Mouse (Mus musculus): Measurements from ENCODE around the gene Cnnm4. TPM values are rescaled to one million over a fixed set of nuclear protein-coding genes. Genes with fewer than 3 reads are reported as not detected.
A peak's percentile ranks its signal among the peaks of the same experiment; 100 is the strongest.

The Cnnm4 gene
- polyA plus RNA-seq, 1 experiment from 2014 or later = 9.3 TPM

DNA sequence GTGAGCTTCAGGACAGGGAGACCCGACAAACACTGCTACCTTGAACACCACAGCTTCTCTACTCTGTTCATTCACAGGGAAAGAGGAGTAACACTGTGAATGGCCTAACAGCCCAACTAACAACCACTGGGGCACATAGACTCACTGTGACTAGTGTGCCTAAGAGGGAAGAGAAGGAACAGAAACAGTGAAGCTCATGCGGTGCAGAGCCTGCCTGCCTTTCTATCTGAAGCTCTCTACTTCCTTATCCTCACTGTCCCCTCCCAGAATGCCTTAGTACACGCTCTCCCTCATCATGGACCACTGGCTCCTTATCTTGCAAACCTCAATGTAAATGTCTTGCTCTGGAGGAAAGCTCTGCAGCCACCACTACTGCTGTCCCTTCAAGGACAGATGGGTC is 34.2 kb upstream of the Cnnm4 start:
- Histone ChIP-seq H3K9me3 (ENCODE audit: low read length) (no peaks in the 10 kb centered on the region), H3K36me3 (ENCODE audit: insufficient read depth, low read length) (peaks cover 30% of the 10 kb centered on the region), H3K4me3 (ENCODE audit: low read depth, low read length) (no peak overlapping the region), H3K27me3 (replicated peaks; ENCODE audit: insufficient read depth, low read length) (no peaks in the 10 kb centered on the region), H3K4me2 (replicated peaks; ENCODE audit: low read depth, low read length) (no peak overlapping the region), H3K27ac (ENCODE audit: low read length) (no peak overlapping the region), H3K9ac (replicated peaks; ENCODE audit: low read depth) (no peak overlapping the region), H3K4me1 (ENCODE audit: insufficient read depth, low read depth, low read length) (no peaks in the 10 kb centered on the region)
- ATAC-seq (no peak), DNase-seq (ENCODE audit: low spot score) (no peak)
- no peak for TF ChIP-seq CTCF (IDR thresholded peaks at IDR 0.05)
- TF ChIP-seq EP300 (IDR thresholded peaks at IDR 0.05) = no peak
- WGBS = 95% methylated on average over 3 of the region's 3 CpGs

DNA sequence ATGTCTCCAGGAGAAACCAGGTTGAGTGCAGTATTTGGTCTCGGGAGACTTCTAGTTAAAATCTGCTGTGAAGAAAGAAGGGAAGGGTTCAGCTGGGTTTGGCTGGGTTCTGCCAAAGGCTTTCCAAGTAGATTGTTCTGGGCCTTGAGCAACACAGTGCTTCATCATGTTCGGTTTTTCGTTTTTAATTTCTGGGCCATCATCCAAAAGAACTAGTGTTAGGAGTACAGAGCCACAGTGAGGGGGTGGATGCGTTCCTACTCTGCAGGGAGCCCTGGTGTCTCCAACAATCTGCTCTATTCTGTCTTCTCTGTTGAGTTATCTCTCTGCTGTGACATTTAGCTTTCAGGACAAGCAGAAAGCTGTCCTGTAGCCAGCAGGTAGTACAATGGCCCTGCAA is 30.3 kb upstream of the Cnnm4 start:
- no peak overlapping the region for H3K27ac ChIP-seq (ENCODE audit: low read length)
- peaks cover 26% of the 10 kb centered on the region for H3K36me3 ChIP-seq (ENCODE audit: insufficient read depth, low read length)
- H3K27me3 ChIP-seq (replicated peaks; ENCODE audit: insufficient read depth, low read length) = no peaks in the 10 kb centered on the region
- peak; percentile 75 for DNase-seq (ENCODE audit: low spot score)
- 0 out of 2 replicates have a peak, but pooled peaks have one; percentile 22 for ATAC-seq
- TF ChIP-seq EP300 (IDR thresholded peaks at IDR 0.05) (no peak), CTCF (IDR thresholded peaks at IDR 0.05) (no peak)
- H3K4me2 ChIP-seq (replicated peaks; ENCODE audit: low read depth, low read length) = no peak overlapping the region
- 48% methylated on average over 4 of the region's 4 CpGs for WGBS
- no peaks in the 10 kb centered on the region for H3K9me3 ChIP-seq (ENCODE audit: low read length)
- no peaks in the 10 kb centered on the region for H3K4me1 ChIP-seq (ENCODE audit: insufficient read depth, low read depth, low read length)
- H3K9ac ChIP-seq (replicated peaks; ENCODE audit: low read depth) = no peak overlapping the region
- H3K4me3 ChIP-seq (ENCODE audit: low read depth, low read length) = no peak overlapping the region

DNA sequence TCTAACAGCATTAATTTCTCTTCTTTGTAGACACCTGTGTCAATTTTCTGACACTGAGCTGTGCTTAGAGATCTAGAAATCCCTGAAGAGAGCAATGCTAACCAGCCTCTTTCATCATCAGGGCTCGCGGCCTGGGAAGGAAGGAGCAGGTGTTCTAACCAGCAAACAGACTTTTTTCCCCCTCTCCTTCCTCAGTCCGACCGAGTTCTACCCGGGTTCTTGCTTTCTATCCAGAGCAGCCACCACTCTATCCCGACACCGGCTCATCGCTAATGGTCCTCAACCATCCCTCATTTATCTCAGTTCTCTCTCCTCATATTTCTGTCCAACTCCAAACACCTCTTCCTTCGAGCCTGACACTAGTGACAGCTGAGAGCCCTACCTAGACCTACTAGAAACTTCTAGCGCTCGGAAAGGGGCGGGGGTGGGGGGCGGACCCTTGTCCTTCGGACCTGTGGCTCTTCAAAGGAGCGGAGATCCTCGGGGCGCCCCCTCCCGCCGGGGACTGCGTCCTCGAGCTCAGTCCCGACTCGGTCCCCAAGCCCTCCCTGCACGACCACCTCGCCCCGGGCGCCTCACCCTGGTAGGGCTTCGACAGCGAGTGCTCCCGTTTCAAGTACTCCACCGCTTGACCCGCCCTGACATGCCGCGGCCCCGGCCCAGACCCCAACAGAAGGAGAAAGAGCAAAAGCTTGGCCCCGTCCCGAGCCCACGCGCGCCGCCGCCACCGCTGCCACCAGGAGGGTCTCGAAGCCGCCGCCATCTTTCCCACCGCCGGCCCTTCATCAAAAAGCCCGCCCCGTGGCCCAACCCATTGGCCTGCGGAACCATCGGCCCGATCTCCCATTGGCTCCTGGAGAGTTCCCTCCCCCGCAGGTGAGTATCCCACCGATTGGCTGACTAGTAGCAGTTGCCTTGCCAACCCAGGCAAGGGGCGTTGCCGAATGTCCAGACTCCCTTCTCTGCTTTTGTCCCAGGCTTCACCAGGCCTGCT is 26.7 kb upstream of the Cnnm4 start, which contains the start of gene Lman2l:
TSS of gene Lman2l (minus strand) at position 801 of the 994 bp plus-strand sequence.
- H3K36me3 ChIP-seq (ENCODE audit: insufficient read depth, low read length) = no peaks in the 10 kb centered on the region
- DNase-seq (ENCODE audit: low spot score) (peak; percentile 98), ATAC-seq (peak; percentile 100)
- no peaks in the 10 kb centered on the region for H3K27me3 ChIP-seq (replicated peaks; ENCODE audit: insufficient read depth, low read length)
- H3K4me1 ChIP-seq (ENCODE audit: insufficient read depth, low read depth, low read length) = no peaks in the 10 kb centered on the region
- no peak for TF ChIP-seq CTCF (IDR thresholded peaks at IDR 0.05)
- TF ChIP-seq EP300 (IDR thresholded peaks at IDR 0.05) = no peak
- peak within 1 kb of the TSS; percentile 41 for H3K9ac ChIP-seq (replicated peaks; ENCODE audit: low read depth)
- peak within 1 kb of the TSS; percentile 85 for H3K4me2 ChIP-seq (replicated peaks; ENCODE audit: low read depth, low read length)
- peak within 1 kb of the TSS; percentile 60 for H3K27ac ChIP-seq (ENCODE audit: low read length)
- no peaks in the 10 kb centered on the region for H3K9me3 ChIP-seq (ENCODE audit: low read length)
- H3K4me3 ChIP-seq (ENCODE audit: low read depth, low read length) = peak within 1 kb of the TSS; percentile 71
- under 1% methylated on average over 55 of the region's 57 CpGs for WGBS

DNA sequence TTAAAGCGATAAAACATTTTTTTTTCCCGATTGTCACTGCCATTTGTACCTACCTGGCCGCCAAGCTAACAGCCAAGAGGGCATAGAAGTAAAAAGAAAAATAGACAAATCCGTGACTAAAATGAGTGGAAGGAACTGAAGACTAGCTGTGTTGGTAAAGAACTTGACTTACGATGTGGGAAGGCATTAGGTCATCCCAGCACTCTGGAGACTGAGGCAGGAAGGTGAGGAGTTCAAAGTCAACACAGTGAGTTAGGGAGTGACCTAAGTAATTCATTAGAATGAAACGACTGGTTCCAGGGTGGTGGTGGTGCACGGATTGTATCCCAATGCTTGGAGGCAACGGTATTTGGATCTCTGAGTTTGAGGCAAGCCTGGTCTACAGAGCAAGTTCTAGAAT is 25.9 kb upstream of the Cnnm4 start:
- Histone ChIP-seq H3K27ac (ENCODE audit: low read length) (peak overlapping the region; percentile 60), H3K4me1 (ENCODE audit: insufficient read depth, low read depth, low read length) (no peaks in the 10 kb centered on the region), H3K36me3 (ENCODE audit: insufficient read depth, low read length) (no peaks in the 10 kb centered on the region), H3K4me2 (replicated peaks; ENCODE audit: low read depth, low read length) (peak overlapping the region; percentile 85; the same call in 1 of the 2 replicates), H3K9me3 (ENCODE audit: low read length) (no peaks in the 10 kb centered on the region), H3K4me3 (ENCODE audit: low read depth, low read length) (no peak overlapping the region; the same call in 1 of the 2 replicates), H3K27me3 (replicated peaks; ENCODE audit: insufficient read depth, low read length) (no peaks in the 10 kb centered on the region), H3K9ac (replicated peaks; ENCODE audit: low read depth) (no peak overlapping the region)
- no peak for TF ChIP-seq CTCF (IDR thresholded peaks at IDR 0.05)
- TF ChIP-seq EP300 (IDR thresholded peaks at IDR 0.05) = no peak
- 35% methylated on average over 8 of the region's 8 CpGs for WGBS
- DNase-seq (ENCODE audit: low spot score) = no peak
- no peak for ATAC-seq

DNA sequence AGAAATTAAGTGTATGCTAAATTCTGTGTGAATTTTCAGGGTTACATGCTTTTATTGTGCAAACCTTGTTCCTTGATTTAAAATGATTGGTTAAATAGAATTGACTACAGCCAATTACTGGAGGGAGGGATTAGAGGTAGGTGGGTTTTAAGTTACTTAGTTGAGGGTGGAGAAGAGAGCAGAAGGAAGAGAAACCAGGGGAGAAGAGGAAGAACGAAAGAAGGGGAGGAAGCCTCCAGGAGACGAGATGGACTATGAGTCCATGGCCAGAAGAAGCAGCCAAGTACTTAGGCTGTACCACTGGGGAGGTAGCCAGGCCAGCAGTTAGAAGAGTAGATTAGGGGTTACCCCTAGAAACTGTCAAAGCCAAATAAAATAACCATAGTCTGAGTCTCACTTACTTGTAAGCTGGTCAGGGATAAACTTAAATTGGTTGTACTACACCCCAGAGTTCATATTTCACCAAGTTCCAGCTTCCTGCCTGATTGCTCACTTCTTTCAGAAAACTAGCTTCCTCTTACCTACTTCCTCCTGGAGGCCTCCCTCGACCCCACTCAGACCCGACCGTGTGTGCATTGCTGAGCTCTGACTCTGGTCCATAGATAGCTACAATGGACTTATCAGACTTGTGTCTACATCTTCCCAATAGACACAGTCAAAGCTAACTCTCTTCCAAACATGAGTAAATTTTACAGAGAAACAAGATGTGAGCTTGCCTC is 25.2 kb upstream of the Cnnm4 start:
- no peaks in the 10 kb centered on the region for H3K27me3 ChIP-seq (replicated peaks; ENCODE audit: insufficient read depth, low read length)
- 77% methylated on average over 5 of the region's 5 CpGs for WGBS
- H3K36me3 ChIP-seq (ENCODE audit: insufficient read depth, low read length) = no peaks in the 10 kb centered on the region
- no peaks in the 10 kb centered on the region for H3K9me3 ChIP-seq (ENCODE audit: low read length)
- H3K27ac ChIP-seq (ENCODE audit: low read length) = no peak overlapping the region
- H3K9ac ChIP-seq (replicated peaks; ENCODE audit: low read depth) = no peak overlapping the region
- H3K4me2 ChIP-seq (replicated peaks; ENCODE audit: low read depth, low read length) = no peak overlapping the region
- no peaks in the 10 kb centered on the region for H3K4me1 ChIP-seq (ENCODE audit: insufficient read depth, low read depth, low read length)
- TF ChIP-seq CTCF (IDR thresholded peaks at IDR 0.05) (no peak), EP300 (IDR thresholded peaks at IDR 0.05) (no peak)
- DNase-seq (ENCODE audit: low spot score) (peak; percentile 21), ATAC-seq (no peak)
- no peak overlapping the region for H3K4me3 ChIP-seq (ENCODE audit: low read depth, low read length)

DNA sequence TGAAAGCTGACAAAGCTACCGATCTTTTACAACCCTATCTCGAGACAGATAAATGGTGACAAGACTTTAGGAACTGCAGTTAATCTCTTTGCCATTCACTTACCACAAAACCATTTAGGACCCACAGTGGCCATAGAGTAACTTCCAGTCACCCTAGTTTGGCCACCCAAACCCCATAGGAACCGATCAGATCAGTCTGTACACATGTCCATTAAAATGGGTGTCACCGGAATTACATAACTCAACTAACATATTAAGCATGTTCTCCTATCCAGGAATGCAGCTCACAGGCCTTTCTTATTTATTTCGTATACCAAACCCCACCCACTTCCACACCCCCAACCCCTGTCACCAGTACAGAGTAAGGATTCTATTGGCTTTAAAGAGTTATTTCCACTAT is 24.6 kb upstream of the Cnnm4 start:
- H3K27me3 ChIP-seq (replicated peaks; ENCODE audit: insufficient read depth, low read length) = no peaks in the 10 kb centered on the region
- H3K27ac ChIP-seq (ENCODE audit: low read length) = no peak overlapping the region
- DNase-seq (ENCODE audit: low spot score) (no peak), ATAC-seq (no peak)
- no peaks in the 10 kb centered on the region for H3K4me1 ChIP-seq (ENCODE audit: insufficient read depth, low read depth, low read length)
- H3K36me3 ChIP-seq (ENCODE audit: insufficient read depth, low read length) = no peaks in the 10 kb centered on the region
- H3K4me3 ChIP-seq (ENCODE audit: low read depth, low read length) = no peak overlapping the region
- TF ChIP-seq EP300 (IDR thresholded peaks at IDR 0.05) (no peak), CTCF (IDR thresholded peaks at IDR 0.05) (no peak)
- H3K4me2 ChIP-seq (replicated peaks; ENCODE audit: low read depth, low read length) = no peak overlapping the region
- 87% methylated on average over 5 of the region's 5 CpGs for WGBS
- no peak overlapping the region for H3K9ac ChIP-seq (replicated peaks; ENCODE audit: low read depth)
- H3K9me3 ChIP-seq (ENCODE audit: low read length) = no peaks in the 10 kb centered on the region

All from lung, postnatal 0 days (tissue).